Comparison of ENCODE assay signal across 34 mouse cellular contexts in genomic region chr2:65508217-65508616, GRCm38 (mm10). TPM values are rescaled to one million over a fixed set of nuclear protein-coding genes. Genes with fewer than 3 reads are reported as not detected.
DNase-seq lines count a peak whose midpoint lies in the region; ATAC-seq and TF ChIP-seq lines count a peak whose summit lies in the region.
"Had no signal": no experiment of that assay in that cellular context is flagged by ENCODE, and none has a peak within 500 bp of the region (broad histone marks: within the 10 kb centered on the region; RNA-seq: fewer than 3 reads in every experiment).

No protein-coding gene starts in this region.

- no peaks in the 10 kb centered on the region for H3K27me3 ChIP-seq in heart, adult 2 months (ENCODE audit: control insufficient read depth, insufficient read depth, low read length)
- H3K27me3 ChIP-seq in neural tube, embryonic 15.5 days (replicated peaks), result no peaks in the 10 kb centered on the region
- H3K27me3 ChIP-seq: heart, embryonic 12.5 days; hindbrain, embryonic 13.5 days; megakaryocyte, embryonic 14.5 days; midbrain, embryonic 13.5 days; stomach, embryonic 15.5 days had no signal

- no peak for TF ChIP-seq EP300 in heart, adult 2 months (IDR thresholded peaks at IDR 0.05; ENCODE audit: insufficient read depth, low read depth, low read length)

- peak; percentile 76 for DNase-seq in heart, adult 11 months
- DNase-seq in heart, adult 2 months, result no peak
- DNase-seq in ES-CJ7 (ENCODE audit: low read depth, low spot score) (peak; percentile 72), ZHBTc4 (ENCODE audit: low read depth, low spot score) (peak; percentile 54)
- DNase-seq in lung, postnatal 36 days, result no peak
- DNase-seq in lung, postnatal 10 days, result no peak
- DNase-seq: adrenal gland, postnatal 14 days; cerebellum, adult 11 months; cerebellum, adult 9-10 months; gastrocnemius, postnatal 14 days; heart, adult 18-20 months; heart, postnatal 4 days; kidney, adult 8-10 months; kidney, postnatal 4 days; liver; lung, adult 2 months; lung, postnatal 14 days; retina, postnatal 1 day; right cerebral cortex, postnatal 14 days; thymus, adult 18-20 months; thymus, postnatal 36 days had no signal

- no peak overlapping the region for H3K4me2 ChIP-seq in neural tube, embryonic 15.5 days
- H3K4me2 ChIP-seq: heart, embryonic 12.5 days; hindbrain, embryonic 13.5 days; midbrain, embryonic 13.5 days; stomach, embryonic 15.5 days had no signal

- no peaks in the 10 kb centered on the region for H3K9me3 ChIP-seq in neural tube, embryonic 15.5 days (replicated peaks)
- H3K9me3 ChIP-seq: heart, embryonic 12.5 days; hindbrain, embryonic 13.5 days; megakaryocyte, embryonic 14.5 days; midbrain, embryonic 13.5 days; stomach, embryonic 15.5 days had no signal

- no peaks in the 10 kb centered on the region for H3K36me3 ChIP-seq in heart, adult 2 months (ENCODE audit: control insufficient read depth, insufficient read depth, low read length)
- peaks cover 19% of the 10 kb centered on the region for H3K36me3 ChIP-seq in neural tube, embryonic 15.5 days
- H3K36me3 ChIP-seq: heart, embryonic 12.5 days; stomach, embryonic 15.5 days had no signal

- ATAC-seq in neural tube, embryonic 15.5 days (ENCODE audit: low FRiP score), result no peak
- ATAC-seq: CD4-positive, CD25-positive, alpha-beta regulatory T cell, adult 4 months; forebrain, embryonic 14.5 days; intestine, embryonic 16.5 days; midbrain, embryonic 13.5 days had no signal

- H3K4me1 ChIP-seq in heart, adult 2 months (ENCODE audit: control insufficient read depth, insufficient read depth, low read length), result no peaks in the 10 kb centered on the region
- no peaks in the 10 kb centered on the region for H3K4me1 ChIP-seq in neural tube, embryonic 15.5 days
- H3K4me1 ChIP-seq: heart, embryonic 12.5 days; hindbrain, embryonic 13.5 days; megakaryocyte, embryonic 14.5 days; midbrain, embryonic 13.5 days; stomach, embryonic 15.5 days had no signal

- H3K4me3 ChIP-seq in heart, adult 2 months, result no peak overlapping the region
- no peak overlapping the region for H3K4me3 ChIP-seq in neural tube, embryonic 15.5 days (replicated peaks)
- H3K4me3 ChIP-seq: erythroblast, embryonic 14.5 days; heart, embryonic 12.5 days; hindbrain, embryonic 13.5 days; megakaryocyte, embryonic 14.5 days; midbrain, embryonic 13.5 days; stomach, embryonic 15.5 days had no signal

- intact Hi-C loops in heart, adult 2 months (cut with DNase I), result no loop called here

- H3K9ac ChIP-seq in heart, adult 2 months (ENCODE audit: low read depth, low read length), result no peak overlapping the region
- H3K9ac ChIP-seq in neural tube, embryonic 15.5 days (replicated peaks), result no peak overlapping the region
- H3K9ac ChIP-seq: heart, embryonic 12.5 days; hindbrain, embryonic 13.5 days; liver, embryonic 14.5 days; midbrain, embryonic 13.5 days; stomach, embryonic 15.5 days had no signal

- TF ChIP-seq POLR2A in heart, adult 2 months (IDR thresholded peaks at IDR 0.05; ENCODE audit: insufficient read depth, low read depth, low read length), result no peak

- no peaks in the 10 kb centered on the region for H3K79me2 ChIP-seq in heart, adult 2 months (replicated peaks; ENCODE audit: control insufficient read depth, insufficient read depth, low read length)

- WGBS in heart, adult 2 months, result 81% methylated on average over 12 of the region's 12 CpGs
- WGBS in neural tube, embryonic 15.5 days, result 88% methylated on average over 12 of the region's 12 CpGs

- TF ChIP-seq CTCF in heart, adult 2 months (IDR thresholded peaks at IDR 0.05), result no peak

- no peak overlapping the region for H3K27ac ChIP-seq in heart, adult 2 months
- H3K27ac ChIP-seq in neural tube, embryonic 15.5 days (replicated peaks), result no peak overlapping the region
- H3K27ac ChIP-seq: hindbrain, embryonic 13.5 days; kidney, postnatal 0 days; liver, embryonic 14.5 days; midbrain, embryonic 13.5 days; stomach, embryonic 15.5 days had no signal

RNA-seq across cellular contexts. Expression of gene Scn3a, which starts 59.2 kb away (rescaled TPM):
- total RNA-seq in heart, adult 2 months (2021), result 1 to 10 TPM; 1.3 to 2.5 TPM
- 0.41 and 1.9 TPM in 2 replicates for polyA plus RNA-seq in heart, adult 2 months (2012; rRNA removed)
- polyA plus RNA-seq in neural tube, embryonic 15.5 days (2015; fragmentation: Nextera tagmentation; extraction: Ambion mirVana), result 35.2 and 42.8 TPM in 2 replicates
- total RNA-seq: monocyte, adult 5-6 weeks had no signal
- polyA plus RNA-seq: erythroblast, embryonic 14.5 days had no signal

Comparison
In these comparisons a context has a peak if more than half of its experiments do, and no peak if none do; other contexts are left out.
1. DNase-seq: peak in heart, adult 11 months (single experiment), ES-CJ7 (single experiment) and ZHBTc4 (single experiment); none in heart, adult 2 months (0 of 2), lung, postnatal 36 days (single experiment) and lung, postnatal 10 days (single experiment).
2. RNA of gene Scn3a, which starts 59.2 kb away (polyA plus RNA-seq): 35.2 to 42.8 TPM in neural tube, embryonic 15.5 days; 0.41 to 1.9 TPM in heart, adult 2 months; every median in the first group is over 10 times any median in the second.